Mouse (Mus musculus): ENCODE results near the gene Abhd17a. TPM values are rescaled to one million over a fixed set of nuclear protein-coding genes. Genes with fewer than 3 reads are reported as not detected.

Gene Abhd17a
- polyA plus RNA-seq, 1 experiment from 2014 or later = 83.0 TPM

- WGBS = 15% methylated on average over 30 of the region's 30 CpGs
- peak overlapping the region; percentile 61 for H3K4me2 ChIP-seq (replicated peaks)
- H3K4me1 ChIP-seq = peaks cover 72% of the 10 kb centered on the region
- peak overlapping the region; percentile 28 for H3K4me3 ChIP-seq
- H3K9me3 ChIP-seq = no peaks in the 10 kb centered on the region
- peak overlapping the region; percentile 59 for H3K9ac ChIP-seq
- H3K27me3 ChIP-seq = no peaks in the 10 kb centered on the region
- ATAC-seq (ENCODE audit: low FRiP score, low read depth) = peak; percentile 26; the same call in 1 of the 2 replicates
- peak overlapping the region; percentile 69 for H3K27ac ChIP-seq
- peaks cover 20% of the 10 kb centered on the region for H3K36me3 ChIP-seq
These were observed 19.0 kb downstream of the Abhd17a start for GRCm38 (mm10) chr10:80570871-80571836.

DNA sequence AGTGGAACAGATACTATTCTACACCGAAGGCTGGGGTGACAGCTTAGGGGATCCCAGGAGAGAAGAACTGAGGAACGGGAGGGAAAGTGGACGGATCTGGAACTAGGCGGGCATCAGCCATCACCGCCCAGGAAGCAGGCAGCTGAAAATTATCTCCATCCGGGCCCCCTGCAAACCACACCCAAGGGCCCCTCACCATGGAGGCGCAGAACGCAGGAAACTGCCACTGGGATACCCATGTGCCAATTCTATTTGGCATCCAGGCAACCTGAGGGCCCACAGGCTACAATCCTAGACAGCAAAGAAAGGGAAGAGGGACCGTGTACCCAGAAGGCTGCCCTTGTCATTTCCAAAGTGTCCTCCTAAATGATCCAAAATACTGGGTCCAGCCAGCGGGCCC is 19.7 kb downstream of the Abhd17a start:
- no peaks in the 10 kb centered on the region for H3K27me3 ChIP-seq
- peak overlapping the region; percentile 61 for H3K4me2 ChIP-seq (replicated peaks)
- peaks cover 65% of the 10 kb centered on the region for H3K4me1 ChIP-seq
- H3K9me3 ChIP-seq = no peaks in the 10 kb centered on the region
- peaks cover 20% of the 10 kb centered on the region for H3K36me3 ChIP-seq
- peak overlapping the region; percentile 59; the same call in 1 of the 2 replicates for H3K9ac ChIP-seq
- WGBS = 92% methylated on average over 10 of the region's 10 CpGs
- H3K4me3 ChIP-seq = peak overlapping the region; percentile 28; the same call in 1 of the 2 replicates
- ATAC-seq (ENCODE audit: low FRiP score, low read depth) = no peak
- H3K27ac ChIP-seq = peak overlapping the region; percentile 69; the same call in 1 of the 2 replicates

GRCm38 (mm10) chr10:80569664-80570066 is 20.5 kb downstream of the Abhd17a start:
- no peak overlapping the region for H3K9ac ChIP-seq
- 37% methylated on average over 10 of the region's 10 CpGs for WGBS
- H3K27ac ChIP-seq = no peak overlapping the region
- no peaks in the 10 kb centered on the region for H3K27me3 ChIP-seq
- H3K36me3 ChIP-seq = peaks cover 20% of the 10 kb centered on the region
- peaks cover 58% of the 10 kb centered on the region for H3K4me1 ChIP-seq
- ATAC-seq (ENCODE audit: low FRiP score, low read depth) = no peak
- peak overlapping the region; percentile 27 for H3K4me2 ChIP-seq (replicated peaks)
- H3K4me3 ChIP-seq = no peak overlapping the region
- no peaks in the 10 kb centered on the region for H3K9me3 ChIP-seq

DNA sequence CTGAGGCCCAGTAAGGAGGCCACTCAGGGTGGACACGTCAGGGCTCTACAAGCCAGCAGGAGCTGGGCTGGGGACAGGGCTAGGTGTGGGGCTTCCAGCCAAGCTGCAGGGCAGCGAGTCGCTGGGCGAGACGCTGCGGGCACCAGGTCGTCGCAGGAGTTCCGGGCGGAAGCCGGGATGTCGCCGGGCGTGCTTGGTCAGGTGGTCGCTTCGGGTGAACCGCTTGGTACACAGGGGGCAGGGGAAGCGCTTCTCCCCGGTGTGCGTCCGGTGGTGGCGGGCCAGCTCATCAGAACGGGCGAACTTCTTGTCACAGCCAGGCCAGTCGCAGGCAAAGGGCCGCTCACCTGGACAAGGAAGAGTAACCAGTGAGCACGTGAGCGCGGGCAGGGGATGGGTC is 21.3 kb downstream of the Abhd17a start:
- Histone ChIP-seq H3K9ac (no peak overlapping the region), H3K4me2 (replicated peaks) (no peak overlapping the region), H3K4me3 (no peak overlapping the region), H3K4me1 (peaks cover 51% of the 10 kb centered on the region), H3K9me3 (no peaks in the 10 kb centered on the region), H3K27ac (no peak overlapping the region), H3K36me3 (peaks cover 26% of the 10 kb centered on the region), H3K27me3 (no peaks in the 10 kb centered on the region)
- WGBS = 96% methylated on average over 29 of the region's 29 CpGs
- no peak for ATAC-seq (ENCODE audit: low FRiP score, low read depth)

GRCm38 (mm10) chr10:80566375-80567092 is 23.6 kb downstream of the Abhd17a start:
- Histone ChIP-seq H3K9me3 (no peaks in the 10 kb centered on the region), H3K4me1 (peaks cover 37% of the 10 kb centered on the region), H3K27me3 (no peaks in the 10 kb centered on the region), H3K4me2 (replicated peaks) (no peak overlapping the region), H3K9ac (no peak overlapping the region), H3K36me3 (peaks cover 26% of the 10 kb centered on the region), H3K4me3 (no peak overlapping the region), H3K27ac (no peak overlapping the region)
- no peak for ATAC-seq (ENCODE audit: low FRiP score, low read depth)
- WGBS = 28% methylated on average over 17 of the region's 17 CpGs

DNA sequence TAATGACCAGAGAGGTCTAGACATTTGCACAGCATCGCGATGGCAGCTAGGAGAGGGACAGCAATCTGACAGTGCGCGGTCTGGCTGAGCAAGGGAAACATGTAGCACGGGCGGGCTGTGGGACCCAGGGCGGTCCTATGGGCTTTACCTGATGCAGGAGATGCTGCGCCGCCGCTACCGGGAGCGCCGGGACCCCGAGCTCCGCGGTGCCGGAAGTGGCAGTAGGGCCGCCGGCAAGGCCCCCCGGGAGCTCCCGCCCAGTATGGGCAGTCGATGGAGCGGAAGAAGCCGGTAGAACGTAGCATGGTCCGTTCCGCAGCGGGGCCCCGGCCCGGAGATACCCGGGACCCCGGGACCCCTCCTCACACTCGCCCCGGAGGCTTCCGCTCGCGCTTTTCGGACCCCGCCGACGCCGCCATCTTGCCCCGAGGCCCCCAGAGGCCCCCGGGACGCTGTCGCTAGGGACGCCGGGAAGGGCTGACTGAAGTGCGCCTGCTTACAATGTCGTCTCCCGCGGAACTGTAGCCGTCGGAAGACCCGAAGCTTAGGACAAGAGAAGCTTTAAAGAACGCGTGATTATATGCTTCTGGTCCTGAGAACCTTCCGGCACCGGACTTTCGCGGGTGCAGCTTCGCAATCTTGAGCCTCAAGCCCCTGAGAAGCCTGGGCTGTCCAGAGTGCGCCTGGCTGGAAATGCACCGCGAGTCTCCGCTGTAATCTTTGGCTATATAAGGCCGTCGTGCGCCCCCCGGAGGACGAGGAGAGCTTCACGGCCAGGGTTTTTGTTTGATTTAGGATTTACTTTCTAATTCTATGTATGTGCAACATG is 28.8 kb downstream of the Abhd17a start, which contains the start of gene Rexo1:
TSS of gene Rexo1 (minus strand) at position 445 of the 829 bp plus-strand sequence.
- Histone ChIP-seq H3K4me2 (replicated peaks) (peak within 1 kb of the TSS; percentile 93), H3K9ac (peak within 1 kb of the TSS; percentile 95), H3K4me3 (peak within 1 kb of the TSS; percentile 93), H3K9me3 (no peaks in the 10 kb centered on the region), H3K4me1 (peaks cover 35% of the 10 kb centered on the region), H3K27ac (peak within 1 kb of the TSS; percentile 85), H3K27me3 (no peaks in the 10 kb centered on the region), H3K36me3 (peaks cover 6% of the 10 kb centered on the region; the same call in 1 of the 2 replicates)
- WGBS = under 1% methylated on average over 62 of the region's 72 CpGs
- peak; percentile 91 for ATAC-seq (ENCODE audit: low FRiP score, low read depth)

GRCm38 (mm10) chr10:80560621-80561020 is 29.5 kb downstream of the Abhd17a start:
- WGBS = 2% methylated on average over 13 of the region's 13 CpGs
- Histone ChIP-seq H3K36me3 (peaks cover 6% of the 10 kb centered on the region; the same call in 1 of the 2 replicates), H3K4me1 (peaks cover 35% of the 10 kb centered on the region), H3K27me3 (no peaks in the 10 kb centered on the region), H3K4me2 (replicated peaks) (peak overlapping the region; percentile 93), H3K27ac (no peak overlapping the region; the same call in 1 of the 2 replicates), H3K9me3 (no peaks in the 10 kb centered on the region), H3K9ac (peak overlapping the region; percentile 95), H3K4me3 (peak overlapping the region; percentile 93)
- ATAC-seq (ENCODE audit: low FRiP score, low read depth) = no peak

GRCm38 (mm10) chr10:80559431-80559830 is 30.7 kb downstream of the Abhd17a start:
- H3K9me3 ChIP-seq = no peaks in the 10 kb centered on the region
- peaks cover 35% of the 10 kb centered on the region for H3K4me1 ChIP-seq
- H3K27ac ChIP-seq = no peak overlapping the region
- peak overlapping the region; percentile 93; the same call in 1 of the 2 replicates for H3K4me3 ChIP-seq
- H3K36me3 ChIP-seq = 0 out of 2 replicates have a peak, but pooled peaks cover 3% of the 10 kb centered on the region
- H3K9ac ChIP-seq = no peak overlapping the region
- peak overlapping the region; percentile 93; the same call in 1 of the 2 replicates for H3K4me2 ChIP-seq (replicated peaks)
- 88% methylated on average over 7 of the region's 7 CpGs for WGBS
- ATAC-seq (ENCODE audit: low FRiP score, low read depth) = no peak
- H3K27me3 ChIP-seq = no peaks in the 10 kb centered on the region

GRCm38 (mm10) chr10:80557346-80557965 is 32.7 kb downstream of the Abhd17a start:
- Histone ChIP-seq H3K27me3 (no peaks in the 10 kb centered on the region), H3K27ac (no peak overlapping the region), H3K9ac (peak overlapping the region; percentile 25; the same call in 1 of the 2 replicates), H3K4me2 (replicated peaks) (no peak overlapping the region), H3K4me3 (no peak overlapping the region; the same call in 1 of the 2 replicates), H3K9me3 (no peaks in the 10 kb centered on the region), H3K4me1 (peaks cover 33% of the 10 kb centered on the region), H3K36me3 (peaks cover 3% of the 10 kb centered on the region; the same call in 1 of the 2 replicates)
- 35% methylated on average over 5 of the region's 5 CpGs for WGBS
- no peak for ATAC-seq (ENCODE audit: low FRiP score, low read depth)

GRCm38 (mm10) chr10:80553997-80554396 is 36.1 kb downstream of the Abhd17a start:
- H3K4me3 ChIP-seq = no peak overlapping the region
- H3K9me3 ChIP-seq = no peaks in the 10 kb centered on the region
- H3K4me2 ChIP-seq (replicated peaks) = no peak overlapping the region
- no peak for ATAC-seq (ENCODE audit: low FRiP score, low read depth)
- WGBS = 86% methylated on average over 6 of the region's 6 CpGs
- H3K4me1 ChIP-seq = peaks cover 12% of the 10 kb centered on the region; the same call in 1 of the 2 replicates
- no peaks in the 10 kb centered on the region for H3K27me3 ChIP-seq
- H3K36me3 ChIP-seq = peaks cover 23% of the 10 kb centered on the region
- H3K9ac ChIP-seq = no peak overlapping the region
- H3K27ac ChIP-seq = no peak overlapping the region

GRCm38 (mm10) chr10:80553575-80553974 is 36.6 kb downstream of the Abhd17a start:
- 88% methylated on average over 8 of the region's 8 CpGs for WGBS
- H3K36me3 ChIP-seq = peaks cover 27% of the 10 kb centered on the region
- no peak overlapping the region for H3K9ac ChIP-seq

More at GRCm38 (mm10) chr10:80553575-80553974, 36.6 kb downstream of the Abhd17a start:
- Histone ChIP-seq H3K27me3 (no peaks in the 10 kb centered on the region), H3K27ac (no peak overlapping the region), H3K4me2 (replicated peaks) (no peak overlapping the region), H3K4me3 (no peak overlapping the region), H3K4me1 (peaks cover 12% of the 10 kb centered on the region; the same call in 1 of the 2 replicates), H3K9me3 (no peaks in the 10 kb centered on the region)
- ATAC-seq (ENCODE audit: low FRiP score, low read depth) = no peak
